Mouse (Mus musculus) MEL (cell line): ENCODE measurements around the gene Aff1. TPM values are rescaled to one million over a fixed set of nuclear protein-coding genes. Genes with fewer than 3 reads are reported as not detected.
A peak's percentile ranks its signal among the peaks of the same experiment; 100 is the strongest.

Experiments
- DNase-seq: peaks from one replicate; pipeline ENCODE4 v3.0.0; 2011; ENCODE audit warnings: low read depth, low spot score
- H3K27ac ChIP-seq: 2 replicates; pipeline ENCODE4 v1.5.1; 2012; ENCODE audit warnings: low read depth, mild to moderate bottlenecking, control low read depth, low read length, moderate library complexity; ENCODE audit not compliant: control insufficient read depth
- H3K27me3 ChIP-seq, 2 experiments: fragments of 150-350 bp in 1 of 2; sonication (generic) in 1 of 2; 2 replicates each; pipeline ENCODE4 v1.6.1; 2012; ENCODE audit warnings: low read length in 2 of 2, mild to moderate bottlenecking in 2 of 2, improper control_type of control experiment in 1 of 2, moderate library complexity in 1 of 2; ENCODE audit not compliant: insufficient read depth in 2 of 2, control insufficient read depth in 1 of 2
- H3K36me3 ChIP-seq, 2 experiments: 2 replicates each; pipeline ENCODE4 v1.6.1; 2012 to 2014; ENCODE audit warnings: low read length in 2 of 2, improper control_type of control experiment in 1 of 2, inconsistent platforms in 1 of 2, mild to moderate bottlenecking in 1 of 2; ENCODE audit not compliant: insufficient read depth in 2 of 2, control insufficient read depth in 1 of 2
- H3K4me1 ChIP-seq, 2 experiments: fragments of 150-350 bp in 1 of 2; sonication (generic) in 1 of 2; 2 replicates each; pipeline ENCODE4 v1.6.1; 2012; ENCODE audit warnings: low read length in 2 of 2, improper control_type of control experiment in 1 of 2, mild to moderate bottlenecking in 1 of 2; ENCODE audit not compliant: insufficient read depth in 2 of 2, control insufficient read depth in 1 of 2
- H3K4me3 ChIP-seq, 2 experiments: fragments of 150-350 bp in 1 of 2; sonication (generic) in 1 of 2; 2 replicates each; pipeline ENCODE4 v1.5.1; 2012; ENCODE audit warnings: low read depth in 2 of 2, low read length in 2 of 2, mild to moderate bottlenecking in 2 of 2, moderate library complexity in 2 of 2, control low read depth in 1 of 2, improper control_type of control experiment in 1 of 2; ENCODE audit not compliant: control insufficient read depth in 1 of 2, insufficient read depth in 1 of 2
- H3K79me2 ChIP-seq: 2 replicates; pipeline ENCODE4 v1.6.1; 2012; ENCODE audit warnings: mild to moderate bottlenecking, low read length, moderate library complexity; ENCODE audit not compliant: control insufficient read depth, poor library complexity, insufficient read depth
- H3K9ac ChIP-seq: 2 replicates; pipeline ENCODE4 v1.6.1; 2012; ENCODE audit warnings: low read depth, mild to moderate bottlenecking, control low read depth, low read length, moderate library complexity; ENCODE audit not compliant: control insufficient read depth, poor library complexity, severe bottlenecking
- H3K9me3 ChIP-seq: fragments of 150-350 bp; sonication (generic); replicated peaks from 2 replicates; pipeline ENCODE4 v1.6.1; 2012; ENCODE audit warnings: mild to moderate bottlenecking, low read length, improper control_type of control experiment, moderate library complexity; ENCODE audit not compliant: insufficient read depth
- BHLHE40 ChIP-seq: IDR thresholded peaks from 2 replicates; pipeline ENCODE4 v1.6.1; 2012; ENCODE audit warnings: low read depth, mild to moderate bottlenecking, inconsistent platforms, low read length, improper control_type of control experiment, borderline replicate concordance
- CHD2 ChIP-seq: IDR thresholded peaks from 2 replicates; pipeline ENCODE4 v1.6.1; 2011; ENCODE audit warnings: low read length, improper control_type of control experiment
- ELF1 ChIP-seq: IDR thresholded peaks from 2 replicates; pipeline ENCODE4 v1.6.1; 2014; ENCODE audit warnings: low read depth, mild to moderate bottlenecking, inconsistent platforms, low read length, improper control_type of control experiment, moderate library complexity
- EP300 ChIP-seq, 2 experiments: IDR thresholded peaks; 2 replicates each; pipeline ENCODE4 v1.6.1; 2011; ENCODE audit warnings: improper control_type of control experiment in 2 of 2, low read length in 2 of 2, low read depth in 1 of 2, mild to moderate bottlenecking in 1 of 2
- ETS1 ChIP-seq: IDR thresholded peaks from 2 replicates; pipeline ENCODE4 v1.6.1; 2012; ENCODE audit warnings: low read depth, mild to moderate bottlenecking, inconsistent platforms, low read length, improper control_type of control experiment, moderate library complexity
- GABPA ChIP-seq: IDR thresholded peaks from 2 replicates; pipeline ENCODE4 v1.6.1; 2012; ENCODE audit warnings: low read depth, mild to moderate bottlenecking, inconsistent platforms, low read length, improper control_type of control experiment, moderate library complexity
- GATA1 ChIP-seq: IDR thresholded peaks from 2 replicates; pipeline ENCODE4 v1.6.1; 2011; ENCODE audit warnings: low read depth, low read length, improper control_type of control experiment
- JUND ChIP-seq: IDR thresholded peaks from 2 replicates; pipeline ENCODE4 v1.6.1; 2011; ENCODE audit warnings: low read depth, mild to moderate bottlenecking, improper control_type of control experiment, low read length
- KAT2A ChIP-seq: conservative IDR thresholded peaks from 2 replicates; pipeline ENCODE4 v1.6.1; 2012; ENCODE audit warnings: low read depth, low read length, improper control_type of control experiment, inconsistent platforms
- MAX ChIP-seq: IDR thresholded peaks from 2 replicates; pipeline ENCODE4 v1.6.1; 2011; ENCODE audit warnings: low read length, improper control_type of control experiment
- MAZ ChIP-seq: IDR thresholded peaks from 2 replicates; pipeline ENCODE4 v1.6.1; 2012; ENCODE audit warnings: low read depth, mild to moderate bottlenecking, inconsistent platforms, low read length, improper control_type of control experiment
- MXI1 ChIP-seq: IDR thresholded peaks from 2 replicates; pipeline ENCODE4 v1.6.1; 2011; ENCODE audit warnings: mild to moderate bottlenecking, low read depth, low read length, improper control_type of control experiment
- MYB ChIP-seq: IDR thresholded peaks from 2 replicates; pipeline ENCODE4 v1.6.1; 2011; ENCODE audit warnings: mild to moderate bottlenecking, low read depth, low read length, improper control_type of control experiment
- NELFE ChIP-seq: IDR thresholded peaks from 2 replicates; pipeline ENCODE4 v1.6.1; 2011; ENCODE audit warnings: low read depth, low read length, improper control_type of control experiment
- NRF1 ChIP-seq: IDR thresholded peaks from 2 replicates; pipeline ENCODE4 v1.6.1; 2014; ENCODE audit warnings: low read depth, mild to moderate bottlenecking, inconsistent platforms, low read length, improper control_type of control experiment, moderate library complexity; ENCODE audit not compliant: poor library complexity, insufficient read depth, severe bottlenecking
- POLR2AphosphoS5 ChIP-seq: IDR thresholded peaks from 2 replicates; pipeline ENCODE4 v1.6.1; 2012; ENCODE audit warnings: low read depth, borderline replicate concordance, mild to moderate bottlenecking, inconsistent platforms, low read length, moderate library complexity, mixed read lengths
- RCOR1 ChIP-seq: IDR thresholded peaks from 2 replicates; pipeline ENCODE4 v1.6.1; 2012; ENCODE audit warnings: low read depth, mild to moderate bottlenecking, inconsistent platforms, low read length, improper control_type of control experiment
- SIN3A ChIP-seq: IDR thresholded peaks from 2 replicates; pipeline ENCODE4 v1.6.1; 2012; ENCODE audit warnings: low read length, improper control_type of control experiment, inconsistent platforms
- TAL1 ChIP-seq: IDR thresholded peaks from 2 replicates; pipeline ENCODE4 v1.6.1; 2012; ENCODE audit warnings: mild to moderate bottlenecking, inconsistent platforms, low read length, moderate library complexity, mixed read lengths
- TBP ChIP-seq: IDR thresholded peaks from 2 replicates; pipeline ENCODE4 v1.8.0; 2011; ENCODE audit warnings: low read depth, low read length, improper control_type of control experiment
- TCF12 ChIP-seq: IDR thresholded peaks from 2 replicates; pipeline ENCODE4 v1.6.1; 2014; ENCODE audit warnings: low read depth, mild to moderate bottlenecking, inconsistent platforms, low read length, improper control_type of control experiment, moderate library complexity
- UBTF ChIP-seq: IDR thresholded peaks from 2 replicates; pipeline ENCODE4 v1.6.1; 2012; ENCODE audit warnings: low read depth, mild to moderate bottlenecking, inconsistent platforms, low read length, improper control_type of control experiment, moderate library complexity, borderline replicate concordance; ENCODE audit not compliant: insufficient read depth
- USF1 ChIP-seq: IDR thresholded peaks from 2 replicates; pipeline ENCODE4 v1.6.1; 2014; ENCODE audit warnings: low read depth, mild to moderate bottlenecking, inconsistent platforms, low read length, improper control_type of control experiment, moderate library complexity
- USF2 ChIP-seq, 2 experiments: IDR thresholded peaks; 2 replicates each; pipeline ENCODE4 v1.6.1; 2011 to 2012; ENCODE audit warnings: improper control_type of control experiment in 2 of 2, low read length in 2 of 2, borderline replicate concordance in 1 of 2, inconsistent platforms in 1 of 2, low read depth in 1 of 2, mild to moderate bottlenecking in 1 of 2; ENCODE audit not compliant: insufficient read depth in 1 of 2
- ZC3H11A ChIP-seq: IDR thresholded peaks from 2 replicates; pipeline ENCODE4 v1.6.1; 2012; ENCODE audit warnings: low read depth, mild to moderate bottlenecking, inconsistent platforms, low read length, improper control_type of control experiment
- ZKSCAN1 ChIP-seq: IDR thresholded peaks from 2 replicates; pipeline ENCODE4 v1.6.1; 2012; ENCODE audit warnings: low read depth, mild to moderate bottlenecking, inconsistent platforms, low read length, improper control_type of control experiment, moderate library complexity
- ZNF384 ChIP-seq: IDR thresholded peaks from 2 replicates; pipeline ENCODE4 v1.6.1; 2012; ENCODE audit warnings: low read depth, mild to moderate bottlenecking, inconsistent platforms, low read length, improper control_type of control experiment
- polyA plus RNA-seq, 2 experiments: library from polyadenylated mRNA; stranded (reverse) in 1 of 2; unstranded in 1 of 2; fragments of >175 nt in 1 of 2; fragments of >200 nt in 1 of 2; gene quantifications; 2 replicates each; pipeline versions ENCODE4 v1.2.1 to v1.2.4; 2012; ENCODE audit warnings: low replicate concordance in 2 of 2, low read depth in 1 of 2; ENCODE audit not compliant: insufficient read length in 2 of 2, insufficient read depth in 1 of 2, missing spikeins in 1 of 2
- total RNA-seq: library from RNA; depleted of rRNA; stranded (reverse); fragments of 300-350 nt; gene quantifications from 2 replicates; pipeline ENCODE4 v1.2.3, GENCODE M21; 2012

Gene Aff1
- total and polyA plus RNA-seq, 3 experiments: 5.4 to 13.4 TPM; not detected in 1

GRCm38 (mm10) chr5:103693041-103693641 lies 967 bp downstream of the Aff1 start:
- Histone ChIP-seq H3K4me1 (0 out of 4 replicates have a peak, but pooled peaks cover 0 to 4% of the 10 kb centered on the region in 2 experiments), H3K27ac (no peak overlapping the region), H3K36me3 (no peaks in the 10 kb centered on the region; a peak in 1 of 4 replicates), H3K4me3 (peak overlapping the region; percentile 60 to 72), H3K9me3 (no peaks in the 10 kb centered on the region), H3K79me2 (no peaks in the 10 kb centered on the region), H3K9ac (no peak overlapping the region)
- DNase-seq: no peak
- no peak for TF ChIP-seq USF1
- no peak for TF ChIP-seq ZKSCAN1
- no peak for TF ChIP-seq EP300 (IDR thresholded peaks at IDR 0.05; ENCODE audit: low read depth in 1 of 2, low read length in 2 of 2)
- no peak for TF ChIP-seq MAX
- TF ChIP-seq ZNF384: no peak
- no peak for TF ChIP-seq BHLHE40
- TF ChIP-seq POLR2AphosphoS5: no peak
- no peak for TF ChIP-seq USF2 (IDR thresholded peaks at IDR 0.05; ENCODE audit: borderline replicate concordance in 1 of 2, insufficient read depth in 1 of 2, low read depth in 1 of 2, low read length in 2 of 2)
- no peak for TF ChIP-seq SIN3A
- TF ChIP-seq RCOR1: no peak
- TF ChIP-seq TBP: no peak
- no peak for TF ChIP-seq ELF1
- TF ChIP-seq NRF1: no peak
- no peak for TF ChIP-seq MYB
- no peak for TF ChIP-seq JUND
- TF ChIP-seq ETS1: no peak
- TF ChIP-seq, all 39 proteins: peak for 0
- peaks cover 0 to 5% of the 10 kb centered on the region in 2 experiments; a peak in 3 of 4 replicates for H3K27me3 ChIP-seq

GRCm38 (mm10) chr5:103694094-103694493 lies 1.9 kb downstream of the Aff1 start:
- H3K4me3 ChIP-seq: no peak overlapping the region
- H3K9ac ChIP-seq: no peak overlapping the region

More at GRCm38 (mm10) chr5:103694094-103694493, 1.9 kb downstream of the Aff1 start:
- 0 out of 4 replicates have a peak, but pooled peaks cover 0 to 4% of the 10 kb centered on the region in 2 experiments for H3K4me1 ChIP-seq
- TF ChIP-seq SIN3A (no peak), NELFE (no peak), EP300 (IDR thresholded peaks at IDR 0.05; ENCODE audit: low read depth in 1 of 2, low read length in 2 of 2) (no peak), TCF12 (no peak), GATA1 (no peak), UBTF (no peak), GABPA (no peak), KAT2A (no peak), TAL1 (no peak), ZC3H11A (no peak), TBP (no peak), MXI1 (no peak), CHD2 (no peak), MAZ (no peak), NRF1 (no peak), JUND (no peak), ETS1 (no peak)
- H3K36me3 ChIP-seq: no peaks in the 10 kb centered on the region; a peak in 1 of 4 replicates
- H3K27ac ChIP-seq: no peak overlapping the region
- H3K79me2 ChIP-seq: no peaks in the 10 kb centered on the region
- H3K27me3 ChIP-seq: peaks cover 2 to 5% of the 10 kb centered on the region in 2 experiments; a peak in 3 of 4 replicates
- DNase-seq: no peak
- no peaks in the 10 kb centered on the region for H3K9me3 ChIP-seq
